Mouse (Mus musculus): ENCODE results near the gene Zzef1. TPM values are rescaled to one million over a fixed set of nuclear protein-coding genes. Genes with fewer than 3 reads are reported as not detected.

The Zzef1 gene
- polyA plus RNA-seq, 1 experiment from 2014 or later: 10.5 TPM

DNA sequence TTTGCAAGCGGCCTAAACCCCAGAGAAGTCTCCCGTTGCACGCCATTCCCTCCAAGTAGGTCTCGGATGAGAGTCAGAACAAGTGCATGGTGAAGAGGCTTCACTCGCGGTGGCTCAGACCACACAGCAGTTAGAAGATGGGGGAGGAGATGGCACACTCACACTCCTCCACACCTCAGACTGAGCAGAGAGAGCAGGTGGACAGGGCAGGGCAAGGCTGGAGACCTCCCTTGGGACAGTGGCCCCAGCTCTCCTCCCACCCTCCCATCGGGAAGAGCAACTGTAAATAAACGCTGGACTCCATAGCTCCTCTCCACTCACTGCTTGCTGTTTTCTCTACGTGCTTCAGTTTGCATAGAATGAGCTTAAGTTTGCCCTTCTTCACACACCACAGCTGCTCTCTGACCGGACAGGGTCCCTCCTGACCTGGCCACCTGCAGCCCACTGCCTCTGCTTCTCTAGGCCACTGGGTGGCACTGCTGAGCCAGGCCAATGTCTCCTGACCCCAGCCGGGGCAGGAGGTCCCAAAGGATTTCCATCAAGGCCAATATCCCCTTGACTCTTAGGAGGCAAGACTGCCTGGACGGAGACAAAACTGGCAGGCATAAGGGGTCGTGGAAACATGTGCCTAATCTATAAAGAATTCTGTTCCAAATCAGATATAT, 130.3 kb downstream of the Zzef1 start:
- Histone ChIP-seq H3K27ac (no peak overlapping the region), H3K36me3 (peaks cover 13% of the 10 kb centered on the region), H3K27me3 (replicated peaks) (no peaks in the 10 kb centered on the region), H3K4me1 (replicated peaks) (peaks cover 33% of the 10 kb centered on the region), H3K4me3 (replicated peaks) (no peak overlapping the region), H3K9me3 (no peaks in the 10 kb centered on the region), H3K9ac (no peak overlapping the region), H3K4me2 (replicated peaks) (no peak overlapping the region)
- WGBS: 55% methylated on average over 13 of the region's 13 CpGs
- ATAC-seq: no peak; the same call in 1 of the 2 replicates

DNA sequence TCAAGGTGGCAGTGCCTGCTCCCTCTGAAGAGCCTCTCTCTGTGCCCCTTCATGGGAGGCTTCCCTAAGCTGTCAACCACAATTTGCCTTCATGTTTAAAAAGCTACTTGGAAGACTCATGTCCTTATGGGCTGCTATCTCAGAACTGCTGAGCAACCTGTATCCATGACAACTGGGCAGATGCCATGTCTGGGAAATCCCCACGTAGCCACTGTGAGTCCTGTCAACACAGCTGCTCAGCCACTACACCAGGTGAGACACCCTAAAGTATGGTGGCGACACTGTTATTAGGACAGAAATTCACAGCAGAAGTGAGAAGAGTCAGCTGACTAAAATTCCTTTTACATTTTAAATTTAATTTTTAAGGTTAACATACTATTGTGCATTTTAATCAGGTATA, 132.5 kb downstream of the Zzef1 start:
- H3K27ac ChIP-seq: no peak overlapping the region
- H3K4me2 ChIP-seq (replicated peaks): no peak overlapping the region
- H3K27me3 ChIP-seq (replicated peaks): no peaks in the 10 kb centered on the region
- WGBS: 61% methylated on average over 2 of the region's 2 CpGs
- no peak overlapping the region for H3K4me3 ChIP-seq (replicated peaks)
- ATAC-seq: no peak
- peaks cover 26% of the 10 kb centered on the region for H3K4me1 ChIP-seq (replicated peaks)
- no peaks in the 10 kb centered on the region for H3K9me3 ChIP-seq
- peaks cover 13% of the 10 kb centered on the region; the same call in 1 of the 2 replicates for H3K36me3 ChIP-seq
- H3K9ac ChIP-seq: no peak overlapping the region

DNA sequence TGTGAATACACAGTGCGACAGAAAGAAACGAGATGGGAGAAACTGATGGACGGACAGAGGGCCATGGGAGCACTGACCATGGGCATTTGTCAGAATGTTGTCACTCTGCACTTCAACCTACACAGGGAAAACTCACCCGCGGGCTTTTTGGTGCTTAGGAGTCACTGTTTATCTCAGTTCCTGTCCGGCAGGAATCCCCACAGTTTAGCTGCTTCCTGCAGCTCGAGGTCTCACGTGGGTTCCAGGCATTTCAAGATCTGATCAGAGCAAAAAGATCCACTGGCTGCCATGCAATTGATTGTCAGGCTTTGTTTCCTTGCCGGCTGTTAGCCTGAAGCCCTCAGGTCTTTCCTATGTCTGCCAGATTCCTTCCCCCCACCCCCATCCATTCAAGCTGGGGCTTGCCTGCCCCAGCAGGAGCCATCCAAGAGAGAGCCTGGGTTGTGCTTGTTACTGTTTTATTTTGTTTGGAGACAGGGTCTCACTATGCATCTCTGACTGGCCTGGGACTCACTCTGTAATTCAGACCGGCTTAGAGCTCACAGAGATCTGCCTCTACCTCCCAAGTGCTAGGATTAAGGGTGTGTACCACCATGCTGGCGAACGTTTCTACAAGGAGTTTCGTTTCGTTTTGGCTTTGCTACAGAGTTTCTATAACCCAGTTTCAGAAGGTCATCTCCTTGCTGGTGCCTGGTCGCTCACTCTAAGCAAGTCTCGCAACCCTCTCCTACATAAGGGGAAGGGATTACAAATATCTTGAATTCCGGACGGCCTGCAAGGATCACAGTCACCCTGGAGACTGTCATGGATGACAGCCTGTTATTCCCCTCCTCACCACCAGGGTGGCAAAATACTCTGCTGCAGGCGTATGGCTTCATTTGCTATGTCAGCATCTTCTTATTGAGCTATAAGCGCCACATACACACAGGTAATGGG, 144.4 kb downstream of the Zzef1 start:
- 40% methylated on average over 20 of the region's 20 CpGs for WGBS
- Histone ChIP-seq H3K4me1 (replicated peaks) (peaks cover 17% of the 10 kb centered on the region), H3K27me3 (replicated peaks) (no peaks in the 10 kb centered on the region), H3K4me2 (replicated peaks) (peak overlapping the region; percentile 40), H3K36me3 (no peaks in the 10 kb centered on the region), H3K27ac (no peak overlapping the region), H3K4me3 (replicated peaks) (peak overlapping the region; percentile 25; the same call in 1 of the 2 replicates), H3K9me3 (no peaks in the 10 kb centered on the region), H3K9ac (no peak overlapping the region)
- peak; percentile 34; the same call in 1 of the 2 replicates for ATAC-seq

- 40% methylated on average over 7 of the region's 7 CpGs for WGBS
- no peaks in the 10 kb centered on the region for H3K27me3 ChIP-seq (replicated peaks)
- ATAC-seq: 0 out of 2 replicates have a peak, but pooled peaks have one; percentile 24
- H3K36me3 ChIP-seq: no peaks in the 10 kb centered on the region
- H3K9ac ChIP-seq: no peak overlapping the region
- peaks cover 37% of the 10 kb centered on the region for H3K4me1 ChIP-seq (replicated peaks)
- H3K4me3 ChIP-seq (replicated peaks): no peak overlapping the region
- no peaks in the 10 kb centered on the region for H3K9me3 ChIP-seq
- no peak overlapping the region for H3K4me2 ChIP-seq (replicated peaks)
- peak overlapping the region; percentile 45 for H3K27ac ChIP-seq
Observed at GRCm38 (mm10) chr11:72944996-72945793, 149.2 kb downstream of the Zzef1 start.

- H3K4me1 ChIP-seq (replicated peaks): peaks cover 33% of the 10 kb centered on the region
- no peaks in the 10 kb centered on the region for H3K9me3 ChIP-seq
- no peaks in the 10 kb centered on the region for H3K36me3 ChIP-seq
- no peak overlapping the region for H3K9ac ChIP-seq
- H3K4me2 ChIP-seq (replicated peaks): peak overlapping the region; percentile 21; the same call in 1 of the 2 replicates
- H3K27ac ChIP-seq: peak overlapping the region; percentile 45
- 28% methylated on average over 6 of the region's 6 CpGs for WGBS
- H3K4me3 ChIP-seq (replicated peaks): no peak overlapping the region
- H3K27me3 ChIP-seq (replicated peaks): no peaks in the 10 kb centered on the region
- ATAC-seq: peak; percentile 58
Observed at GRCm38 (mm10) chr11:72945875-72946559, 150.0 kb downstream of the Zzef1 start.

GRCm38 (mm10) chr11:72946560-72947119, 150.6 kb downstream of the Zzef1 start:
- 0 out of 2 replicates have a peak, but pooled peaks have one; percentile 5 for ATAC-seq
- Histone ChIP-seq H3K36me3 (no peaks in the 10 kb centered on the region), H3K4me2 (replicated peaks) (peak overlapping the region; percentile 21; the same call in 1 of the 2 replicates), H3K27ac (peak overlapping the region; percentile 45), H3K4me3 (replicated peaks) (no peak overlapping the region), H3K4me1 (replicated peaks) (peaks cover 39% of the 10 kb centered on the region), H3K9me3 (no peaks in the 10 kb centered on the region), H3K27me3 (replicated peaks) (no peaks in the 10 kb centered on the region), H3K9ac (no peak overlapping the region)
- WGBS: 33% methylated on average over 6 of the region's 6 CpGs

DNA sequence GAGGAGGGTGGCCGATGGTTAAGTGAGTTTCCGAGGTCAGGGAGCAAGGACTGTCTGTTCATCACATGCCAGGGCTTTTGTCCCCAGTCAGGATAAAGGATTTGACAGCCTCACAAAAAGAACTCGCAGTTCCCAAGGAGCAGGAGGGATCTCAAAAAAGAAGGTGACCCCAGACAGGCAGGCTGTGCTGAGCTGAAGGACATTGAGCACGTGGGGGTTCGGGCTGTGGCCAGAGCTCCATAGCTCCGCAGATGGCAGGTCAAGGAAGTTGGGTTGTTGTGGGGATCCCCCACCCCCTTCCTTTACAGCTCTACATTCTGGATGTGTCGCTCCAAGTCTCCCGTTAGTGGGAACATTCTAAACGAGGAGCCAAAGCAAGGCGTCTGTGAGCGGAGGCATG, 151.8 kb downstream of the Zzef1 start:
- H3K4me3 ChIP-seq (replicated peaks): no peak overlapping the region
- H3K27me3 ChIP-seq (replicated peaks): no peaks in the 10 kb centered on the region
- H3K9me3 ChIP-seq: no peaks in the 10 kb centered on the region
- H3K4me2 ChIP-seq (replicated peaks): no peak overlapping the region
- H3K9ac ChIP-seq: no peak overlapping the region
- 69% methylated on average over 11 of the region's 11 CpGs for WGBS
- ATAC-seq: no peak
- H3K36me3 ChIP-seq: no peaks in the 10 kb centered on the region
- no peak overlapping the region for H3K27ac ChIP-seq
- peaks cover 51% of the 10 kb centered on the region for H3K4me1 ChIP-seq (replicated peaks)

GRCm38 (mm10) chr11:72948254-72948653, 152.2 kb downstream of the Zzef1 start:
- no peaks in the 10 kb centered on the region for H3K27me3 ChIP-seq (replicated peaks)
- peaks cover 55% of the 10 kb centered on the region for H3K4me1 ChIP-seq (replicated peaks)
- H3K9me3 ChIP-seq: no peaks in the 10 kb centered on the region
- H3K9ac ChIP-seq: no peak overlapping the region
- no peak for ATAC-seq
- no peaks in the 10 kb centered on the region for H3K36me3 ChIP-seq
- no peak overlapping the region for H3K4me3 ChIP-seq (replicated peaks)
- H3K4me2 ChIP-seq (replicated peaks): no peak overlapping the region
- WGBS: 68% methylated on average over 7 of the region's 7 CpGs
- H3K27ac ChIP-seq: no peak overlapping the region

GRCm38 (mm10) chr11:72951137-72952000, 155.3 kb downstream of the Zzef1 start:
- WGBS: 39% methylated on average over 22 of the region's 22 CpGs
- no peaks in the 10 kb centered on the region for H3K36me3 ChIP-seq
- no peak overlapping the region for H3K4me2 ChIP-seq (replicated peaks)
- peak; percentile 50; the same call in 1 of the 2 replicates for ATAC-seq
- no peaks in the 10 kb centered on the region for H3K9me3 ChIP-seq
- no peaks in the 10 kb centered on the region for H3K27me3 ChIP-seq (replicated peaks)
- no peak overlapping the region for H3K4me3 ChIP-seq (replicated peaks)
- no peak overlapping the region for H3K9ac ChIP-seq
- H3K27ac ChIP-seq: peak overlapping the region; percentile 38; the same call in 1 of the 2 replicates
- H3K4me1 ChIP-seq (replicated peaks): peaks cover 42% of the 10 kb centered on the region

GRCm38 (mm10) chr11:72952226-72952625, 156.2 kb downstream of the Zzef1 start:
- WGBS: 49% methylated on average over 3 of the region's 3 CpGs
- ATAC-seq: peak; percentile 18

More at GRCm38 (mm10) chr11:72952226-72952625, 156.2 kb downstream of the Zzef1 start:
- H3K27ac ChIP-seq: peak overlapping the region; percentile 15; the same call in 1 of the 2 replicates
- H3K27me3 ChIP-seq (replicated peaks): no peaks in the 10 kb centered on the region
- H3K4me3 ChIP-seq (replicated peaks): no peak overlapping the region
- peaks cover 37% of the 10 kb centered on the region for H3K4me1 ChIP-seq (replicated peaks)
- H3K9ac ChIP-seq: no peak overlapping the region
- H3K9me3 ChIP-seq: no peaks in the 10 kb centered on the region
- H3K4me2 ChIP-seq (replicated peaks): no peak overlapping the region
- no peaks in the 10 kb centered on the region for H3K36me3 ChIP-seq

All from intestine, embryonic 15.5 days (tissue).